20 mouse cellular contexts compared by ENCODE assay signal in genomic region chr1:169910751-169911150, GRCm38 (mm10). TPM values are rescaled to one million over a fixed set of nuclear protein-coding genes. Genes with fewer than 3 reads are reported as not detected.
"Had no signal": no experiment of that assay in that cellular context is flagged by ENCODE, and none has a peak within 500 bp of the region (broad histone marks: within the 10 kb centered on the region; RNA-seq: fewer than 3 reads in every experiment).

No protein-coding gene starts in this region.

- H3K4me3 ChIP-seq: layer of hippocampus, adult 2 months; limb, embryonic 10.5 days; limb, embryonic 13.5 days; liver, embryonic 12.5 days; liver, embryonic 15.5 days; lung, embryonic 15.5 days; megakaryocyte, embryonic 14.5 days; midbrain, embryonic 10.5 days had no signal

- H3K4me2 ChIP-seq: limb, embryonic 13.5 days; liver, embryonic 12.5 days; liver, embryonic 15.5 days; lung, embryonic 15.5 days had no signal

- H3K9ac ChIP-seq: limb, embryonic 13.5 days; liver, embryonic 12.5 days; liver, embryonic 15.5 days; lung, embryonic 15.5 days had no signal

- H3K9me3 ChIP-seq: limb, embryonic 10.5 days; limb, embryonic 13.5 days; liver, embryonic 12.5 days; liver, embryonic 15.5 days; lung, embryonic 15.5 days; midbrain, embryonic 10.5 days had no signal

- H3K36me3 ChIP-seq: limb, embryonic 10.5 days; limb, embryonic 13.5 days; liver, embryonic 12.5 days; liver, embryonic 15.5 days; lung, embryonic 15.5 days; midbrain, embryonic 10.5 days had no signal

- H3K27ac ChIP-seq: layer of hippocampus, adult 2 months; limb, embryonic 10.5 days; limb, embryonic 13.5 days; liver, embryonic 12.5 days; liver, embryonic 15.5 days; lung, embryonic 15.5 days; midbrain, embryonic 10.5 days had no signal

- DNase-seq: kidney, adult 9 months; kidney, postnatal 14 days; layer of hippocampus, adult 9-11 months; liver; lung, adult 18-20 months; lung, postnatal 10 days; lung, postnatal 36 days; midbrain, embryonic 14.5 days; thymus, postnatal 36 days had no signal

- ATAC-seq: liver, embryonic 12.5 days had no signal

- H3K4me1 ChIP-seq: liver, embryonic 12.5 days; liver, embryonic 15.5 days; megakaryocyte, embryonic 14.5 days; midbrain, embryonic 10.5 days had no signal

- H3K27me3 ChIP-seq: limb, embryonic 13.5 days; liver, embryonic 12.5 days; liver, embryonic 15.5 days; lung, embryonic 15.5 days; megakaryocyte, embryonic 14.5 days had no signal

RNA-seq across cellular contexts. Expression of gene Ccdc190, which starts 17.7 kb away (rescaled TPM):
- polyA plus RNA-seq: kidney, embryonic 16.5 days; limb, embryonic 10.5 days; liver, embryonic 12.5 days; liver, embryonic 15.5 days; lung, embryonic 15.5 days; small intestine, adult 2 months; spleen, adult 2 months had no signal
